Mouse (Mus musculus): ENCODE measurements around the gene Gmpr. TPM values are rescaled to one million over a fixed set of nuclear protein-coding genes. Genes with fewer than 3 reads are reported as not detected.

Gene Gmpr
- polyA plus RNA-seq, 1 experiment from 2014 or later, result 41.7 TPM

DNA sequence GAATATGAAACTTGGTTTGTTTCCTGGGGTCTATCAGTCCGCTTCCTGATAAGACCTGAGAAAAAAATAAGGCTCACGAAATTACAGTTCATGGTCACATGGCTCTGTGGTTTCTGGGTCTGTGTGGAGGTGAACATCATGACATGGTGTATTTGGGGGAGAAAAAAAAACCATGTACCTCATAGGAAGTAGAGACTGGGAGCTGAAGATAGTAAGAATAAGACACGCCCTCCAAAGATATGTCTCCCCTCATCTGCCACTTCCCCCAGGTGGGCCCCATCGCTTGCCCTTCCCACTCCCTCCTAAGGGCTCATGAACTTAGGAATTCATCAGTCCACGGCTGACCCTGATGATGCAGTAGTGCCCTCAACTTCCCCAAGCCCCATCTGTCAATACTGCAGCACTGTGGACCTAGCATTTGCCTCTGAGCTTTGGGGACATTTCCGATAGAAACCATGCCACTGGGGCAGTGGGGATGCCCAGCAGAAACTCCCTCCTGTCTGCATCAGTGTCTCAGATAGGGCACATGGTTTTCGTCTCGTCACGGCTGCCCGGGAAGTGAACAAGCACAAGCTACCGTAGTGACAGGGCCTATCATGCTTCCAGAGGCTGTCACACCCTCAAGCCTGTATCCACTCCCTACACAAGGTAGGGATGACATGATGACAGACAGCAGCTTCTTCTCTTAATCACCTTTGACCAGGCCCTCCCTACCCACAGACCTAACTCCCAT, 20.2 kb downstream of the Gmpr start:
- Histone ChIP-seq H3K27me3 (no peaks in the 10 kb centered on the region), H3K27ac (replicated peaks) (no peak overlapping the region; the same call in 1 of the 2 replicates), H3K36me3 (0 out of 2 replicates have a peak, but pooled peaks cover 4% of the 10 kb centered on the region), H3K9ac (no peak overlapping the region), H3K4me3 (no peak overlapping the region), H3K4me1 (replicated peaks) (peaks cover 25% of the 10 kb centered on the region), H3K9me3 (no peaks in the 10 kb centered on the region), H3K4me2 (no peak overlapping the region)
- 89% methylated on average over 11 of the region's 11 CpGs for WGBS
- ATAC-seq (ENCODE audit: low read depth), result no peak

- H3K27ac ChIP-seq (replicated peaks), result no peak overlapping the region
- H3K4me2 ChIP-seq, result no peak overlapping the region
- no peak for ATAC-seq (ENCODE audit: low read depth)
- H3K4me1 ChIP-seq (replicated peaks), result peaks cover 25% of the 10 kb centered on the region
- no peak overlapping the region for H3K4me3 ChIP-seq
- H3K9ac ChIP-seq, result no peak overlapping the region
- no peaks in the 10 kb centered on the region for H3K27me3 ChIP-seq
- no peaks in the 10 kb centered on the region for H3K36me3 ChIP-seq
- WGBS, result 77% methylated on average over 4 of the region's 4 CpGs
- H3K9me3 ChIP-seq, result no peaks in the 10 kb centered on the region
Measured at GRCm38 (mm10) chr13:45528787-45529186, 21.5 kb downstream of the Gmpr start.

DNA sequence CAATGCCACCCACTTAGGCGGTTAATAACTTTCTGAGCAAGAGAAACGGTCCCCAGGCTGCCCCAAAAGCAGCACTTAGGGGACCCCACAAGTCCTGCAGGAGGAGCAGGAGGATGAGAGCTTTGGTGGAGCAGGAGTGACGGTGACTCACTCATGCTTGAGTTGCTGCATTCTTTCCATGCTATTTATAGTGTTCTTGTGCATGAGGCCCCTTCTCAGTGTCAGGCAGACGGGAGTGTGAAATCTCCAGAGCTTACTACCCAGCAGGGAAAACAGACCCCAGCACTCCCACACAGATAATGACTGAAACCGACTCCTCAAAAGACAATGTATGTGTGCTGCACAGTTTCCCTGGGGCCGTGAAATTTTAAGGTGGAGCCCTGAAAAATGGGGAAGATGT, 23.5 kb downstream of the Gmpr start:
- Histone ChIP-seq H3K4me3 (no peak overlapping the region), H3K27ac (replicated peaks) (no peak overlapping the region; the same call in 1 of the 2 replicates), H3K36me3 (no peaks in the 10 kb centered on the region), H3K27me3 (no peaks in the 10 kb centered on the region), H3K9ac (no peak overlapping the region), H3K9me3 (no peaks in the 10 kb centered on the region), H3K4me1 (replicated peaks) (peaks cover 25% of the 10 kb centered on the region), H3K4me2 (no peak overlapping the region)
- ATAC-seq (ENCODE audit: low read depth), result no peak
- WGBS, result 20% methylated on average over 6 of the region's 6 CpGs

- H3K27ac ChIP-seq (replicated peaks), result no peak overlapping the region
- no peaks in the 10 kb centered on the region for H3K9me3 ChIP-seq
- peaks cover 19% of the 10 kb centered on the region for H3K4me1 ChIP-seq (replicated peaks)
- peaks cover 4% of the 10 kb centered on the region; the same call in 1 of the 2 replicates for H3K36me3 ChIP-seq
- no peak overlapping the region for H3K4me2 ChIP-seq
- H3K4me3 ChIP-seq, result no peak overlapping the region
- no peak overlapping the region for H3K9ac ChIP-seq
- ATAC-seq (ENCODE audit: low read depth), result no peak
- H3K27me3 ChIP-seq, result no peaks in the 10 kb centered on the region
- 91% methylated on average over 9 of the region's 9 CpGs for WGBS
Measured at GRCm38 (mm10) chr13:45535731-45536453, 28.6 kb downstream of the Gmpr start.

GRCm38 (mm10) chr13:45537110-45537509, 29.9 kb downstream of the Gmpr start:
- Histone ChIP-seq H3K9me3 (peaks cover 4% of the 10 kb centered on the region; the same call in 1 of the 2 replicates), H3K4me3 (no peak overlapping the region), H3K27me3 (no peaks in the 10 kb centered on the region), H3K4me1 (replicated peaks) (peaks cover 15% of the 10 kb centered on the region), H3K27ac (replicated peaks) (no peak overlapping the region), H3K9ac (no peak overlapping the region), H3K36me3 (peaks cover 7% of the 10 kb centered on the region; the same call in 1 of the 2 replicates), H3K4me2 (no peak overlapping the region)
- 88% methylated on average over 9 of the region's 9 CpGs for WGBS
- no peak for ATAC-seq (ENCODE audit: low read depth)

GRCm38 (mm10) chr13:45538091-45538490, 30.8 kb downstream of the Gmpr start:
- WGBS, result 85% methylated on average over 9 of the region's 9 CpGs
- H3K9ac ChIP-seq, result no peak overlapping the region
- H3K27ac ChIP-seq (replicated peaks), result no peak overlapping the region
- no peak overlapping the region for H3K4me2 ChIP-seq
- peaks cover 11% of the 10 kb centered on the region; the same call in 1 of the 2 replicates for H3K36me3 ChIP-seq
- peaks cover 15% of the 10 kb centered on the region for H3K4me1 ChIP-seq (replicated peaks)
- H3K27me3 ChIP-seq, result no peaks in the 10 kb centered on the region
- H3K4me3 ChIP-seq, result no peak overlapping the region
- peaks cover 4% of the 10 kb centered on the region; the same call in 1 of the 2 replicates for H3K9me3 ChIP-seq
- no peak for ATAC-seq (ENCODE audit: low read depth)

- Histone ChIP-seq H3K9ac (peak overlapping the region; percentile 70), H3K4me2 (peak overlapping the region; percentile 66), H3K27ac (replicated peaks) (peak overlapping the region; percentile 82), H3K36me3 (peaks cover 11% of the 10 kb centered on the region; the same call in 1 of the 2 replicates), H3K27me3 (no peaks in the 10 kb centered on the region), H3K4me3 (peak overlapping the region; percentile 41), H3K4me1 (replicated peaks) (peaks cover 15% of the 10 kb centered on the region), H3K9me3 (peaks cover 4% of the 10 kb centered on the region; the same call in 1 of the 2 replicates)
- WGBS, result 35% methylated on average over 10 of the region's 10 CpGs
- peak; percentile 95 for ATAC-seq (ENCODE audit: low read depth)
Measured at GRCm38 (mm10) chr13:45538532-45539204, 31.4 kb downstream of the Gmpr start.

GRCm38 (mm10) chr13:45539205-45539568, 31.9 kb downstream of the Gmpr start:
- Histone ChIP-seq H3K36me3 (peaks cover 11% of the 10 kb centered on the region; the same call in 1 of the 2 replicates), H3K4me1 (replicated peaks) (peaks cover 15% of the 10 kb centered on the region), H3K9ac (peak overlapping the region; percentile 70), H3K9me3 (peaks cover 4% of the 10 kb centered on the region; the same call in 1 of the 2 replicates), H3K27me3 (no peaks in the 10 kb centered on the region), H3K27ac (replicated peaks) (peak overlapping the region; percentile 82), H3K4me3 (peak overlapping the region; percentile 41), H3K4me2 (peak overlapping the region; percentile 66)
- ATAC-seq (ENCODE audit: low read depth), result peak; percentile 94
- WGBS, result 4% methylated on average over 10 of the region's 10 CpGs

DNA sequence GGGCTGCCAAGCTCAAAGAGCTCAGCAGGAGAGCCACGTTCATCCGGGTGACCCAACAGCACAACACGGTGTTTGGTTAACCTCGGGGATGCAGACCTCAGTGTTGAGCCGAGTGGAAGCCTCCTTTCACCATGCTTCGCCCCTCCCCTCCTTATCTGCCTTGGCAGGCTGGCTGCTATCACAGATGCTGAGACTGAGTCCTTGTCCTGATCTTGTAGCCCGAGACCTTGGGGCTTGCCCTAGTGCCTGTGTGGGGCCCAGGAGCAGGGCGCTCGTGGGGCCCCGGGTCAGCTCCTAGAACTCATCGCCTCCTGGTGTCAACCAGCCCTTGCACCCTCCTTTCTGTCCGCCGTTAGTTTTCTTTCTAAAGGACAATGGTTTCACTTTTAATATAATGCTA, 38.7 kb downstream of the Gmpr start:
- Histone ChIP-seq H3K9me3 (peaks cover 4% of the 10 kb centered on the region; the same call in 1 of the 2 replicates), H3K36me3 (0 out of 2 replicates have a peak, but pooled peaks cover 7% of the 10 kb centered on the region), H3K4me2 (no peak overlapping the region), H3K27me3 (no peaks in the 10 kb centered on the region), H3K4me1 (replicated peaks) (no peaks in the 10 kb centered on the region), H3K4me3 (no peak overlapping the region), H3K9ac (no peak overlapping the region), H3K27ac (replicated peaks) (no peak overlapping the region)
- no peak for ATAC-seq (ENCODE audit: low read depth)
- WGBS, result 84% methylated on average over 13 of the region's 13 CpGs

GRCm38 (mm10) chr13:45546946-45547345, 39.7 kb downstream of the Gmpr start:
- Histone ChIP-seq H3K9me3 (no peaks in the 10 kb centered on the region), H3K36me3 (0 out of 2 replicates have a peak, but pooled peaks cover 6% of the 10 kb centered on the region), H3K4me3 (no peak overlapping the region), H3K27me3 (no peaks in the 10 kb centered on the region), H3K9ac (no peak overlapping the region), H3K27ac (replicated peaks) (no peak overlapping the region), H3K4me1 (replicated peaks) (no peaks in the 10 kb centered on the region), H3K4me2 (no peak overlapping the region)
- ATAC-seq (ENCODE audit: low read depth), result no peak
- WGBS, result 92% methylated on average over 4 of the region's 4 CpGs

DNA sequence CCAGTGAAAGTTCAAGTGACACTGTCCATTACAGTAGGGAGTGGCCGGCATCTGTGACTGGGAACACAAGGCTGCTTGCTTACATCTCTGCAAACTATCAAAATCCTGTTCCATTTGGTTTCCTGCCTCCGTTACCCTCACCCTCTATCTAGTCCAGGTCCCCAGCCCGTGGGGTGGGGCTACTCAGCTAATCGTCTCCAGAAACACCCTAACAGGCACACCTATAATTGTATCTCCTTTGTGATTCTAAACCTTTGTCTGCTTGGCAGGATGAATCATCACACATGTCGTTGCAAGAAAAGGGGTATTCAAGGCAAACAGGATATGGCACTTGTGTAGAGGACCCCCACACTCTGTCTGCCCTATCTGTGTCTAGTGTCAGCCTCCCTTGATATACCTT, 40.3 kb downstream of the Gmpr start:
- no peaks in the 10 kb centered on the region for H3K9me3 ChIP-seq
- ATAC-seq (ENCODE audit: low read depth), result no peak
- H3K4me1 ChIP-seq (replicated peaks), result no peaks in the 10 kb centered on the region
- H3K27me3 ChIP-seq, result no peaks in the 10 kb centered on the region
- 69% methylated on average over 5 of the region's 5 CpGs for WGBS
- H3K4me2 ChIP-seq, result no peak overlapping the region
- no peak overlapping the region for H3K4me3 ChIP-seq
- no peak overlapping the region for H3K27ac ChIP-seq (replicated peaks)
- H3K36me3 ChIP-seq, result no peaks in the 10 kb centered on the region
- no peak overlapping the region for H3K9ac ChIP-seq

GRCm38 (mm10) chr13:45553674-45554073, 46.4 kb downstream of the Gmpr start:
- no peaks in the 10 kb centered on the region for H3K27me3 ChIP-seq
- peaks cover 7% of the 10 kb centered on the region; the same call in 1 of the 2 replicates for H3K36me3 ChIP-seq
- ATAC-seq (ENCODE audit: low read depth), result no peak
- H3K4me2 ChIP-seq, result no peak overlapping the region
- no peak overlapping the region for H3K4me3 ChIP-seq
- 65% methylated on average over 7 of the region's 7 CpGs for WGBS
- H3K4me1 ChIP-seq (replicated peaks), result peaks cover 7% of the 10 kb centered on the region; the same call in 1 of the 2 replicates
- H3K9me3 ChIP-seq, result no peaks in the 10 kb centered on the region
- no peak overlapping the region for H3K27ac ChIP-seq (replicated peaks)
- H3K9ac ChIP-seq, result no peak overlapping the region
